Mouse (Mus musculus): ENCODE measurements around the gene Tbc1d10b. TPM values are rescaled to one million over a fixed set of nuclear protein-coding genes. Genes with fewer than 3 reads are reported as not detected.

The Tbc1d10b gene
- polyA plus RNA-seq, 1 experiment from 2014 or later, result 26.4 TPM

GRCm38 (mm10) chr7:127233765-127234164, 25.5 kb upstream of the Tbc1d10b start:
- peaks cover 31% of the 10 kb centered on the region for H3K4me1 ChIP-seq
- peak overlapping the region; percentile 98 for H3K27ac ChIP-seq
- no peaks in the 10 kb centered on the region for H3K9me3 ChIP-seq
- DNase-seq (ENCODE audit: low spot score), result no peak
- WGBS, result 5% methylated on average over 9 of the region's 9 CpGs
- H3K27me3 ChIP-seq (ENCODE audit: insufficient read depth, poor library complexity, severe bottlenecking), result no peaks in the 10 kb centered on the region
- H3K36me3 ChIP-seq, result peaks cover 67% of the 10 kb centered on the region
- peak overlapping the region; percentile 94 for H3K4me3 ChIP-seq

- Histone ChIP-seq H3K9me3 (no peaks in the 10 kb centered on the region), H3K27me3 (ENCODE audit: insufficient read depth, poor library complexity, severe bottlenecking) (no peaks in the 10 kb centered on the region), H3K4me3 (peak overlapping the region; percentile 94), H3K27ac (peak overlapping the region; percentile 98), H3K36me3 (peaks cover 65% of the 10 kb centered on the region), H3K4me1 (peaks cover 31% of the 10 kb centered on the region)
- WGBS, result under 1% methylated on average over 27 of the region's 27 CpGs
- peak; percentile 87 for DNase-seq (ENCODE audit: low spot score)
Measured at GRCm38 (mm10) chr7:127233368-127233749, 25.1 kb upstream of the Tbc1d10b start.

- DNase-seq (ENCODE audit: low spot score), result peak; percentile 93
- Histone ChIP-seq H3K9me3 (no peaks in the 10 kb centered on the region), H3K36me3 (peaks cover 59% of the 10 kb centered on the region), H3K27me3 (ENCODE audit: insufficient read depth, poor library complexity, severe bottlenecking) (no peaks in the 10 kb centered on the region), H3K4me3 (peak within 1 kb of the TSS; percentile 94), H3K27ac (peak within 1 kb of the TSS; percentile 98), H3K4me1 (peaks cover 31% of the 10 kb centered on the region)
- 1% methylated on average over 64 of the region's 64 CpGs for WGBS
Measured at GRCm38 (mm10) chr7:127232622-127233367, 24.5 kb upstream of the Tbc1d10b start, which contains the start of the genes Zfp553 and Sept1. Gene Zfp553 (plus strand): TSS chr7:127233061. Gene Sept1 (minus strand): TSS chr7:127233130.

- 13% methylated on average over 20 of the region's 20 CpGs for WGBS
- Histone ChIP-seq H3K27ac (peak overlapping the region; percentile 98), H3K4me1 (peaks cover 31% of the 10 kb centered on the region), H3K36me3 (peaks cover 51% of the 10 kb centered on the region), H3K27me3 (ENCODE audit: insufficient read depth, poor library complexity, severe bottlenecking) (no peaks in the 10 kb centered on the region), H3K4me3 (peak overlapping the region; percentile 94), H3K9me3 (no peaks in the 10 kb centered on the region)
- no peak for DNase-seq (ENCODE audit: low spot score)
Measured at GRCm38 (mm10) chr7:127231826-127232621, 23.8 kb upstream of the Tbc1d10b start.

GRCm38 (mm10) chr7:127231376-127231775, 23.1 kb upstream of the Tbc1d10b start:
- H3K36me3 ChIP-seq, result peaks cover 45% of the 10 kb centered on the region
- H3K4me1 ChIP-seq, result peaks cover 31% of the 10 kb centered on the region
- no peak for DNase-seq (ENCODE audit: low spot score)
- H3K9me3 ChIP-seq, result no peaks in the 10 kb centered on the region
- H3K4me3 ChIP-seq, result peak overlapping the region; percentile 94
- no peaks in the 10 kb centered on the region for H3K27me3 ChIP-seq (ENCODE audit: insufficient read depth, poor library complexity, severe bottlenecking)
- H3K27ac ChIP-seq, result peak overlapping the region; percentile 98
- 83% methylated on average over 3 of the region's 3 CpGs for WGBS

GRCm38 (mm10) chr7:127228615-127229303, 20.5 kb upstream of the Tbc1d10b start:
- 63% methylated on average over 4 of the region's 4 CpGs for WGBS
- peak; percentile 90 for DNase-seq (ENCODE audit: low spot score)
- Histone ChIP-seq H3K4me3 (no peak overlapping the region), H3K36me3 (peaks cover 28% of the 10 kb centered on the region), H3K9me3 (no peaks in the 10 kb centered on the region), H3K27ac (no peak overlapping the region), H3K4me1 (peaks cover 30% of the 10 kb centered on the region), H3K27me3 (ENCODE audit: insufficient read depth, poor library complexity, severe bottlenecking) (no peaks in the 10 kb centered on the region)

GRCm38 (mm10) chr7:127225147-127225995, 17.1 kb upstream of the Tbc1d10b start:
- H3K36me3 ChIP-seq, result peaks cover 17% of the 10 kb centered on the region
- WGBS, result 67% methylated on average over 11 of the region's 11 CpGs

GRCm38 (mm10) chr7:127224616-127225015, 16.3 kb upstream of the Tbc1d10b start:
- no peaks in the 10 kb centered on the region for H3K9me3 ChIP-seq
- peaks cover 11% of the 10 kb centered on the region for H3K36me3 ChIP-seq
- 88% methylated on average over 6 of the region's 6 CpGs for WGBS
- no peak overlapping the region for H3K27ac ChIP-seq
- peaks cover 8% of the 10 kb centered on the region; the same call in 1 of the 2 replicates for H3K4me1 ChIP-seq
- H3K27me3 ChIP-seq (ENCODE audit: insufficient read depth, poor library complexity, severe bottlenecking), result no peaks in the 10 kb centered on the region
- H3K4me3 ChIP-seq, result no peak overlapping the region
- no peak for DNase-seq (ENCODE audit: low spot score)

More at GRCm38 (mm10) chr7:127225147-127225995, 17.1 kb upstream of the Tbc1d10b start:
- Histone ChIP-seq H3K4me3 (no peak overlapping the region), H3K4me1 (peaks cover 15% of the 10 kb centered on the region), H3K27ac (peak overlapping the region; percentile 49; the same call in 1 of the 2 replicates), H3K9me3 (no peaks in the 10 kb centered on the region), H3K27me3 (ENCODE audit: insufficient read depth, poor library complexity, severe bottlenecking) (no peaks in the 10 kb centered on the region)
- DNase-seq (ENCODE audit: low spot score), result peak; percentile 76

- H3K9me3 ChIP-seq, result no peaks in the 10 kb centered on the region
- DNase-seq (ENCODE audit: low spot score), result peak; percentile 71
- H3K27me3 ChIP-seq (ENCODE audit: insufficient read depth, poor library complexity, severe bottlenecking), result no peaks in the 10 kb centered on the region
- H3K4me1 ChIP-seq, result peaks cover 8% of the 10 kb centered on the region; the same call in 1 of the 2 replicates
- 74% methylated on average over 6 of the region's 6 CpGs for WGBS
- H3K27ac ChIP-seq, result no peak overlapping the region
- peaks cover 2% of the 10 kb centered on the region; the same call in 1 of the 2 replicates for H3K36me3 ChIP-seq
- no peak overlapping the region for H3K4me3 ChIP-seq
Measured at GRCm38 (mm10) chr7:127223515-127224478, 15.5 kb upstream of the Tbc1d10b start.

- Histone ChIP-seq H3K36me3 (no peaks in the 10 kb centered on the region), H3K9me3 (no peaks in the 10 kb centered on the region), H3K4me3 (no peak overlapping the region), H3K27me3 (ENCODE audit: insufficient read depth, poor library complexity, severe bottlenecking) (no peaks in the 10 kb centered on the region), H3K4me1 (peaks cover 12% of the 10 kb centered on the region), H3K27ac (no peak overlapping the region)
- 98% methylated on average over 3 of the region's 3 CpGs for WGBS
- no peak for DNase-seq (ENCODE audit: low spot score)
Measured at GRCm38 (mm10) chr7:127223106-127223505, 14.8 kb upstream of the Tbc1d10b start.

- Histone ChIP-seq H3K4me1 (peaks cover 25% of the 10 kb centered on the region), H3K9me3 (no peaks in the 10 kb centered on the region), H3K36me3 (no peaks in the 10 kb centered on the region), H3K27ac (0 out of 2 replicates have a peak overlapping the region, but pooled peaks have one; percentile 42), H3K4me3 (no peak overlapping the region), H3K27me3 (ENCODE audit: insufficient read depth, poor library complexity, severe bottlenecking) (no peaks in the 10 kb centered on the region)
- DNase-seq (ENCODE audit: low spot score), result no peak
- WGBS, result 64% methylated on average over 6 of the region's 6 CpGs
Measured at GRCm38 (mm10) chr7:127220440-127220839, 12.2 kb upstream of the Tbc1d10b start.

All from heart, embryonic 10.5 days (tissue).